Mouse (Mus musculus) macrophage (primary cell): ENCODE data around the gene Socs5. TPM values are rescaled to one million over a fixed set of nuclear protein-coding genes. Genes with fewer than 3 reads are reported as not detected.

Source experiments
- H3K27ac ChIP-seq: fragments of 350-480 bp; formaldehyde crosslinking; 2 replicates; pipeline ENCODE4 v1.9.0; 2021
- H3K36me3 ChIP-seq: fragments of 350-480 bp; formaldehyde crosslinking; 2 replicates; pipeline ENCODE4 v1.9.0; 2021; ENCODE audit errors: inconsistent target
- H3K4me3 ChIP-seq: fragments of 350-480 bp; formaldehyde crosslinking; 2 replicates; pipeline ENCODE4 v1.9.0; 2021; ENCODE audit errors: inconsistent target
- H3K79me2 ChIP-seq: fragments of 350-480 bp; formaldehyde crosslinking; 2 replicates; pipeline ENCODE4 v1.9.0; 2021; ENCODE audit errors: inconsistent target
- WGBS: methylation state at CpG from one replicate; pipeline ENCODE4 v1.1.7; 2026; ENCODE audit warnings: inconsistent platforms; ENCODE audit not compliant: missing documents; 5-methylcytosine and 5-hydroxymethylcytosine counted together
- polyA plus RNA-seq: library from polyadenylated mRNA; stranded (reverse); fragments of 250-400 nt; gene quantifications from 3 replicates; pipeline ENCODE4 v1.2.4, GENCODE M21; 2018; ENCODE audit warnings: inconsistent platforms

The Socs5 gene
- polyA plus RNA-seq, 1 experiment from 2014 or later: 6.0 TPM

DNA sequence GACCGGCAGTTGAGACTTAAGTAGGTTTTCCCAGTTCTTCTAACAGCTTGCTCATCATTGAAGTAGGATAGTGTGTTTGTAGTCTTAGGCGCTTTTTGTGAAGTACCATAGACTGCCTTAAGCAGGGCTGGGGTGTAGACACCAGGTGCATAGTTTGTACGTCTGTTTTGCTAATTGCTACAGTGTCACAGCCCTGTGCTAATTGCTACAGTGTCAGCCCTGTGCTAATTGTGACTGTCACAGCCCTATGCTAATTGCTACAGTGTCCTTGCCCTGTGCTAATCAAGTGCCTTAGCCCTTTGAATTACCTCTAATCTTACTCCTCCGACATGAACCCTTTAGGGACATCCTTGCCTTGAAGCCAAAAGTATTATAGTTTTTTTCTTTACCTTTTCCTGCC, 24.8 kb downstream of the Socs5 start:
- Histone ChIP-seq H3K79me2 (no peaks in the 10 kb centered on the region), H3K27ac (no peak overlapping the region), H3K4me3 (no peak overlapping the region), H3K36me3 (peaks cover 17% of the 10 kb centered on the region)
- WGBS: 98% methylated on average over 4 of the region's 4 CpGs

DNA sequence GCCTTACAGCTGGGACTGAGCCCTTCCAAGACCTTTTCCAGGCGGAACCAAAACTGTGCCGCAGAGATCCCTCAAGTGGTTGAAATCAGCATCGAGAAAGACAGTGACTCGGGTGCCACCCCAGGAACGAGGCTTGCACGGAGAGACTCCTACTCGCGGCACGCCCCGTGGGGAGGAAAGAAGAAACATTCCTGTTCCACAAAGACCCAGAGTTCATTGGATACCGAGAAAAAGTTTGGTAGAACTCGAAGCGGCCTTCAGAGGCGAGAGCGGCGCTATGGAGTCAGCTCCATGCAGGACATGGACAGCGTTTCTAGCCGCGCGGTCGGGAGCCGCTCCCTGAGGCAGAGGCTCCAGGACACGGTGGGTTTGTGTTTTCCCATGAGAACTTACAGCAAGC, 26.3 kb downstream of the Socs5 start:
- Histone ChIP-seq H3K36me3 (peaks cover 17% of the 10 kb centered on the region), H3K79me2 (no peaks in the 10 kb centered on the region), H3K4me3 (no peak overlapping the region), H3K27ac (no peak overlapping the region)
- 94% methylated on average over 23 of the region's 23 CpGs for WGBS

DNA sequence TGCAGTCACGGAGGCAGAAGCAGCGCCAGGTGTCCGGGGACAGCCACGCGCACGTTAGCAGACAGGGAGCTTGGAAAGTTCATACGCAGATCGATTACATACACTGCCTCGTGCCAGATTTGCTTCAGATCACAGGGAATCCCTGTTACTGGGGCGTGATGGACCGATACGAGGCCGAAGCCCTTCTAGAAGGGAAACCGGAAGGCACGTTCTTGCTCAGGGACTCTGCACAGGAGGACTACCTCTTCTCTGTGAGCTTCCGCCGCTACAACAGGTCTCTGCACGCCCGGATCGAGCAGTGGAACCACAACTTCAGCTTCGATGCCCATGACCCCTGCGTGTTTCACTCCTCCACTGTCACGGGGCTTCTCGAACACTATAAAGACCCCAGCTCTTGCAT, 27.2 kb downstream of the Socs5 start:
- Histone ChIP-seq H3K27ac (no peak overlapping the region), H3K79me2 (no peaks in the 10 kb centered on the region), H3K36me3 (peaks cover 17% of the 10 kb centered on the region), H3K4me3 (no peak overlapping the region)
- WGBS: 95% methylated on average over 19 of the region's 24 CpGs

DNA sequence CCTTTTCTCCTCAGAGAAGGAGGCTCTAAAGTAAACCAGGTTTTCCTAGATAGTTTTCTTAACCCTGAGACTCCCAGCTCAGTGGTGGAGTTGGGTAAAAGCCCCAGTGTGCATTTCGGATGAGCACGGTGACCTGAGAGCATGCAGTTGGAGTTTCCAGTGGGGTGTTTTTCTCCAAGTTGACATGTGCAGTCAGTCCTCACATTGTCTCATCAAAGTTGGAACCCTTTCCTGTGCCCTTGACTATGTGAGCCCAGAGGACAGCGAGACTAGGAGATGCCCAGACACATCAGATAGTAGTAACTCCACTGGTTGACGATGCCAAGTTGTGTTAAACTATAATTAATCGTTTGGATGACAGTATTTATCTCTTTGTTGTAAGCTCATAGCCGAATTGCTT, 28.3 kb downstream of the Socs5 start:
- Histone ChIP-seq H3K79me2 (no peaks in the 10 kb centered on the region), H3K4me3 (no peak overlapping the region), H3K36me3 (peaks cover 17% of the 10 kb centered on the region), H3K27ac (no peak overlapping the region)
- WGBS: 95% methylated on average over 6 of the region's 6 CpGs

DNA sequence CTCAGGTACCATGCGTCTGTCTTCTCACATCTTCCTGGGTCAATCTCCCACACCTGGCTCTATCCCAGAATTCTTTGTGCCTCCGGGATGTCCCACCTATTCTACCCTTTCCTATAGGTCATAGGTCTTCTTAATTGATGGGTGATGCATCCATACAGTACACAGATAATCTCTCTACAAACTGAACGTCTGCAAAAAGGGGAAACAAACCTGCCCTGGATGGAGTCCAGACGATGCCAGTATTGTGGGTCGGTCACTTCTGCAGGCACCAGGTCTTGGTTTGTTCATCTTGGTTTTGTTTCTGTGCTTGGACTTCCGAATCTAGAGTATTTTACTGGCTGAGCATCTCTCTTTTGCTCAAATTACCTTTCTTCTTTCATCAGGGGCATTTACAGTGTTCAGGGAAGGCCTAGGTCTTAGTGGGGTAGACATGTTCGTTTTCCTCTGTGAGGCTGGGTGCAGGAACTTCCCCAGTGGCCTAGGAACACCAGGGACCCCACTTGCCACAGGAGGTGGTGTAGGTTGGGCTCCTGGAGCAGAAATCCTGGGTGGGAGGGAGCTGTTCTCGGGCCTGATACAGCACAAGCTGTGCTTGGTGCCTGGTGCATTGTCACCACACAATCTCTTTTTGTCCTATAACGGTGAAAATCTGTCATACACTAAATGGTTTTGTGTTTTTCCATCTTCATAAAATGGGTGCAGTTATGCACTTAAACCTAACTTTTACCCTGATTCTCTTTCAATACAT, 33.9 kb downstream of the Socs5 start:
- H3K79me2 ChIP-seq: no peaks in the 10 kb centered on the region
- WGBS: 70% methylated on average over 9 of the region's 9 CpGs
- no peak overlapping the region for H3K27ac ChIP-seq
- H3K4me3 ChIP-seq: no peak overlapping the region
- no peaks in the 10 kb centered on the region for H3K36me3 ChIP-seq

DNA sequence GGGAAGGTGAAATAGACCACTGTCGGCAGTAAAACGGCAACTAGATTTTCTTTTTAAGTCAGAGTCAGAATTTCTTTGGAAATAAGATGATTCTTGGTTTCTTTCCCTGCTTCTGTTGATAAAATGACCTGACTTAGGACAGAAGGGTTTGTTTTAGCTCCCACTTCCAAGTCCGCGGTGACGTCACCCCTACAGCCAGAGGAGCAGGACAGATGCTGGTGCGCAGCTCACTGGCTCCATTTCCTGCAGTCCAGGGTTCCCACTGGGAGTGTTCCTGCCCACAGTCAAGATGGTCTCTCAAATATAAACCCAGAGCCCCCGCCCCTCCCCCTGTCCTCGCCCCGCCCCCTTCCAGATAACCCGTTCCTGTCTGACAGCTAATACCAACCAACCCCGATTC, 34.8 kb downstream of the Socs5 start:
- no peaks in the 10 kb centered on the region for H3K36me3 ChIP-seq
- no peaks in the 10 kb centered on the region for H3K79me2 ChIP-seq
- H3K4me3 ChIP-seq: no peak overlapping the region
- 62% methylated on average over 8 of the region's 11 CpGs for WGBS
- no peak overlapping the region for H3K27ac ChIP-seq

DNA sequence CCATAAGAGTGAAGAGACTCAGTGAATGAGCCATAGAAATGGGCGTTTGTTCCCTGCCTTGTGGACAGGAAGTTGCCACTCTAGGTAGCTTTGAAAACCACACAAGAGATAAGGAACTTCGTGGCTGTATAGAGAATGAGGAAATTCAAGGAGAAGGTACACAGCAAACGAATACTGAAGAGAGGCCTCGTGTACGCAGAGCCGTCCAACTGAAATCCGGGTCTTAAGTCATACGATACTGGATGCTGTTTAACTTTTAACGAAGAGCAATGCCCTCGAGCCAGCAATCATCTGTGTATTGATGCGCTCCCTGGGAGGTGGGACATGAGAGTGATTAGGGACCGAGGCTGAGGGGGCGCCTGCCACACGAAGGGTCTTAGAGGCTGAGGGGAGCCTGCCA, 35.7 kb downstream of the Socs5 start:
- H3K4me3 ChIP-seq: no peak overlapping the region
- H3K79me2 ChIP-seq: no peaks in the 10 kb centered on the region
- H3K36me3 ChIP-seq: no peaks in the 10 kb centered on the region
- WGBS: 45% methylated on average over 14 of the region's 14 CpGs
- no peak overlapping the region for H3K27ac ChIP-seq

DNA sequence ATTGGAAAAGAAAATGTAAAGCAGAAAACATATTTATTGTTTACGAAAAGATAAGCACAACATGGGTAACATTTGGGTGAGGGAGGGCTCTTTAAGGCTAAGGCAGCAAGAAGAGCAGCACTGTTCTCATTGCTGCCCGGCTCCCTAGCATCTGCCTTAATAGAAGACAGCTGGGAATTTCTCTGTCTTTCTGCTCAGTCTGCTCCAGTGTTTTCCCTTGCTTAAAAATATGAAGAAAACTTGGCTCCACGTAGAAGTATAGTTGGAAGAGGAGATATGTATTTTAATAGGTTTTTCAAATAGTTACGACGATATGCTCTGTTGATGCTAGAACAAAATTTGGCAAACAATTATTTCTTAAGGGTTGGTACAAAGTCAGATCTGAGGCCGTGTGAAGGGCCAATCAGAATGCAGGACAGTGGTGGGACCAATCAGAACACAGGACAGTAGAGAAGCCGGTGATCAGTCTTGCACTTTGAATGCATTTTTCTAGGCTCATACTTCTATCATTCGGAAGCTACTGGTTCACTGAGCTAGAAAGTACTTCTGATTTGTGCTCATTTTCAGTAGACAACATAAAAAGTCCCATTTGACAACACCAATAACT, 39.0 kb downstream of the Socs5 start:
- 90% methylated on average over 8 of the region's 8 CpGs for WGBS
- Histone ChIP-seq H3K79me2 (no peaks in the 10 kb centered on the region), H3K4me3 (no peak overlapping the region), H3K36me3 (no peaks in the 10 kb centered on the region), H3K27ac (no peak overlapping the region)

DNA sequence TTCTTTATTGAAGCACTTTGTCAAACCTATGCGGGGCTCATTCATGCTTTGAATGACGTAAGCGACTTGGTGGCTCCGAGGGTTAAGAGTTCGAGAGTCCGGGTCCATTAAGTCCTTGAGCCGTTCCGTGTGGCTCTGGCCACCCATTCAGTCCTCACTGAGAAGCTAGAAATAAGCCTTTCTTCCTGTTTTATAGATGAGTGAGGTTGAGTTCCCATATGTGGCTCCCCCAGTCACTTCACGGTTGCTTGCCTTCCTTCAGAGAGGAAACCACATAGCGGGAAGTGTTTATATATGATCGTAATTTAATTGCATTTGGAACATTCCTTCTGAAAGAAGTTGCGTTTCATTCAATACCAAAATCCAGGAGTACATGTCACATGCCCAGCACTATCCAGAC, 42.3 kb downstream of the Socs5 start:
- H3K79me2 ChIP-seq: no peaks in the 10 kb centered on the region
- no peaks in the 10 kb centered on the region for H3K36me3 ChIP-seq
- no peak overlapping the region for H3K27ac ChIP-seq
- no peak overlapping the region for H3K4me3 ChIP-seq
- 29% methylated on average over 12 of the region's 12 CpGs for WGBS

DNA sequence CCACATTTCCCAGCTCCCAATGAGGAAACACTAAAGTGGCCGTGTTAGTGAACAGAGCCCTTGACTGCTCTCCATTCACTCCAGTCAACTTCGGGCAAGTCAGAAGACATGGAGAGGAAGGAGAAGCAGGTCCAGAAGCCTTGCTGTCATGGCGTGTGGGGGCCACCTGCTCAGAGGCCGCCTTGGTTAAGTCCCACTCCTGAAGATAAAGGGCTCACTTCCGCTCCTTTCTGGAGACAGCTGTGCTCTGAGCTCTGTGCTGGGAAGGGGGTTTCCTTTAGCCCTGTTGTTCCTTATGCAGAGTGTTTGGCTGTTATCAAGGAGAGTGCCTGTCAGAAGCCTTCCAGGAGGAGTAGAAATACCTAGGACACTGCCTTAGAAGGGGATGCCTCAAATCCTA, 45.5 kb downstream of the Socs5 start:
- Histone ChIP-seq H3K79me2 (no peaks in the 10 kb centered on the region), H3K4me3 (no peak overlapping the region), H3K36me3 (no peaks in the 10 kb centered on the region), H3K27ac (no peak overlapping the region)
- WGBS: 66% methylated on average over 5 of the region's 5 CpGs

DNA sequence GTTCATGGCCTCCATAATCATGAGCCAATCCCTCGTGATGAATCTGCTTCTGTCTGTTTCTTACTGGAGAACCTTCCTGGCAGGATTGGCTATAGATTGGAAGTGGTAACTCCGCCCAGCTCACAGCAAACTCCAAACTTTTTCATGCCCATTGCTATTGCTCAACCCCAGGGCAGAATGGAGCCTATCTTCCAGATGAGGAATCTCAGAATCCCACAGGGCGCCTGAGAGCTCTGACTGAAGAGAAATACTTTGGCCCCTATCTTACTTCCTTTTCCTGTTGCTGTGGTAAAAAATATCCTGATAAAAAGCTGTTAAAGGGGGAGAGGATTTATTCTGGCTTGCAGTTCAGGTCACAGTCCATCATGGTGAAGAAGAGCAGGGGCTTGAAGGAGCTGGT, 48.2 kb downstream of the Socs5 start:
- no peaks in the 10 kb centered on the region for H3K79me2 ChIP-seq
- 74% methylated on average over 3 of the region's 3 CpGs for WGBS
- H3K4me3 ChIP-seq: no peak overlapping the region
- no peak overlapping the region for H3K27ac ChIP-seq
- H3K36me3 ChIP-seq: no peaks in the 10 kb centered on the region

DNA sequence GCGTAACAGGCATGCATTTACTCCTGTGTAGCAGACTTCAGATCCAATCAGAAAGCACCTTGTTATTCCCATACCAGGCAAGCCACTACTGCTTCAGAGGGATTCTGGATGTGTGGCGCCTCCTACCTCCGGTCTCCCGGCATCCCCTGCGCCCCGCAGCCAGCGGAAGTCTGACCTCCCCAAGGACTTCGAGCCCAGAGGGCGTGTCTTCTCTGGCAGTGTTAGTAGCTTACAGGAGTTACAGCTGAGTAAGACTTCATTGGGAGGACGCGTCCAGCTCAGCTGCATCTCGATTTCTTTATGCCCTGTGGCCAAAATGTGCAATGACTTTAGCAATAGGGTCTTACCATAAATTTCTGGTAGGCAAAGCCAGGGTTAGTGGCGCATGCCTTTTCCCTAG, 50.3 kb downstream of the Socs5 start:
- H3K36me3 ChIP-seq: no peaks in the 10 kb centered on the region
- no peaks in the 10 kb centered on the region for H3K79me2 ChIP-seq
- WGBS: 83% methylated on average over 13 of the region's 13 CpGs
- no peak overlapping the region for H3K27ac ChIP-seq
- no peak overlapping the region for H3K4me3 ChIP-seq

DNA sequence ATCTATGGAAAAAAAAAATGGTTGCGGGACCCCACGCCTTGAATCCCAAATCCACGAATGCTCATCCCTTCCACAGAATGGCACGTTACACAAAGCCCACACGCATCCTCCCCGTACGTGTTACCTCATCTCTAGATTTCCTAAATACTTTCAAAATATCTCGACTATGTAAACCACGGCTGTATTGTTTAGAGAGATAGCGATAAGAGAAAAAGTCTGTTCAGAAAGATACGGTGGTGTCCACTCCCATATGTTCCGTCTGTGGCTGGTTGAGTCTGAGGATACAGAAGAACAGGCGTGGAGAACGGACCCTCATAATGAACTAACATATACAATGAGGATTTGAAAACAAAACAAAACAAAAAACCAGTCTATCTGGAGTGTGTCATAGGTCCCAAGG, 51.1 kb downstream of the Socs5 start:
- Histone ChIP-seq H3K4me3 (no peak overlapping the region), H3K27ac (no peak overlapping the region), H3K79me2 (no peaks in the 10 kb centered on the region), H3K36me3 (no peaks in the 10 kb centered on the region)
- 91% methylated on average over 12 of the region's 14 CpGs for WGBS

DNA sequence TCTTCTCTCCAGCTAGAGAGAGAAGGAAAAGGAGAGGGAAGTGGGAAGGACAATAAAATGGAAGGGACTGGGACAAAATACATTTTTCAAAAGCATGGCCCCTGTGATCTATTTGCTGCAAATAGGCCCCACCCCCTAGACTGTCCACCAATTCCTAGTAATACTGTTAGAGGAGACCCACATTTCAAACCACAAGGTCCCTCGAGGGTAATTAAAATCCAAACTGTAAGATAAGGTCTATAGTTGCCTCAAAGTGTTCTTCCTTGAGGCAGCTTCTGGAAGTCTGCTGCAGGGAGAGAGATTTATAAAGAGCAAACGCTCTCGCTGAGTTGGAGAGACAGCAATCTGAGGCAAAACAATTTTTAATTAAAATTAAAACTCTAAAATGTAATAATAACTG, 52.8 kb downstream of the Socs5 start:
- H3K27ac ChIP-seq: no peak overlapping the region
- WGBS: 75% methylated on average over 3 of the region's 3 CpGs
- no peak overlapping the region for H3K4me3 ChIP-seq
- no peaks in the 10 kb centered on the region for H3K79me2 ChIP-seq
- H3K36me3 ChIP-seq: no peaks in the 10 kb centered on the region

DNA sequence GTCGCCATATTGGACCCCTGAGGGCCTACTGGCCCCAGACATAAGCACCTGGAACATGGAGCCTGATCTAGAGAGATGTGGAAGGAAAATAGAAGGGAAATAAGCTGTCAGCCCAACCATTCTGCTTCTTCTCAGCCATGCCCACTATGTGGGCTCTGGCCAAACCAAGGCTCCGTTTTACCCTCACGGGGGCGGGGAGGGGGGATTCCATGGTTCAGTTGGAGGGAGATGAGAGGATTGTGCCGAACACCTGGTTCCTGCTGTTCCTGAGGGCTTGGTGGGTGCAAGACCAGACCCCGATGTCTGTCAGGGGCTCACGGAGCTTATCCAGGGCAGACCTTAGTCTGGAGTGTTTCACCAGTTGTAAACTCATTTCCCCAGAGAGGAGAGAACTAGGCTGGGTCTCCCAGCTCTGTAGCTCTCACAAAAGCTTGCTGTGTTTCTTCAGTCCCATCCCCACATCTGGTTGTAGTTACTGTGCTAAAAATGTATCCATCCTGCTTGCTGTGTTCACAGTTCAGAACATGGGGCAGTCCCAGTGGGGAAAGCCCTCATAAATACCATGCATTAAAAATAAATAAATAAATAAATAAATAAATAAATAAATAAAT, 56.9 kb downstream of the Socs5 start:
- no peaks in the 10 kb centered on the region for H3K36me3 ChIP-seq
- no peaks in the 10 kb centered on the region for H3K79me2 ChIP-seq
- H3K27ac ChIP-seq: no peak overlapping the region
- WGBS: 93% methylated on average over 7 of the region's 7 CpGs
- no peak overlapping the region for H3K4me3 ChIP-seq
